Mouse (Mus musculus) skeletal muscle tissue, adult 2 months (tissue): Measurements from ENCODE around the gene Alox5ap.

Experiments used
- DNase-seq: peaks from one replicate; pipeline ENCODE4 v3.0.0-alpha.2; 2012; ENCODE audit warnings: low read depth, low spot score

Alox5ap gene

GRCm38 (mm10) chr5:149259093-149259492 is 5.5 kb upstream of the Alox5ap start:
- no peak for DNase-seq

GRCm38 (mm10) chr5:149261449-149261848 is 3.1 kb upstream of the Alox5ap start:
- no peak for DNase-seq

GRCm38 (mm10) chr5:149261866-149262265 is 2.7 kb upstream of the Alox5ap start:
- DNase-seq, result no peak

GRCm38 (mm10) chr5:149264878-149265279 is 312 bp downstream of the Alox5ap start:
- peak; percentile 38 for DNase-seq

- no peak for DNase-seq
These were observed 2.2 kb downstream of the Alox5ap start for GRCm38 (mm10) chr5:149266761-149267221.

- DNase-seq, result no peak
These were observed 2.9 kb downstream of the Alox5ap start for GRCm38 (mm10) chr5:149267493-149267892.

- no peak for DNase-seq
These were observed 6.7 kb downstream of the Alox5ap start for GRCm38 (mm10) chr5:149271291-149271690.

GRCm38 (mm10) chr5:149272535-149272934 is 8.0 kb downstream of the Alox5ap start:
- peak; percentile 41 for DNase-seq

- DNase-seq, result peak; percentile 27
These were observed 10.0 kb downstream of the Alox5ap start for GRCm38 (mm10) chr5:149274390-149275104.

GRCm38 (mm10) chr5:149275105-149275494 is 10.5 kb downstream of the Alox5ap start:
- DNase-seq, result no peak

- DNase-seq, result no peak
These were observed 13.0 kb downstream of the Alox5ap start for GRCm38 (mm10) chr5:149277529-149277928.

- peak; percentile 42 for DNase-seq
These were observed 14.8 kb downstream of the Alox5ap start for GRCm38 (mm10) chr5:149279273-149279844.

- DNase-seq, result no peak
These were observed 18.4 kb downstream of the Alox5ap start for GRCm38 (mm10) chr5:149283009-149283408.

GRCm38 (mm10) chr5:149283821-149284220 is 19.3 kb downstream of the Alox5ap start:
- no peak for DNase-seq

GRCm38 (mm10) chr5:149286021-149286420 is 21.5 kb downstream of the Alox5ap start:
- DNase-seq, result no peak

- no peak for DNase-seq
These were observed 22.8 kb downstream of the Alox5ap start for GRCm38 (mm10) chr5:149287148-149288038.

GRCm38 (mm10) chr5:149291266-149291665 is 26.7 kb downstream of the Alox5ap start:
- DNase-seq, result no peak

- DNase-seq, result no peak
These were observed 28.5 kb downstream of the Alox5ap start for GRCm38 (mm10) chr5:149293071-149293470.

- no peak for DNase-seq
These were observed 32.2 kb downstream of the Alox5ap start for GRCm38 (mm10) chr5:149296808-149297207.

- no peak for DNase-seq
These were observed 32.9 kb downstream of the Alox5ap start for GRCm38 (mm10) chr5:149297464-149297863.

- no peak for DNase-seq
These were observed 33.7 kb downstream of the Alox5ap start for GRCm38 (mm10) chr5:149298234-149298633.
